Mouse (Mus musculus): ENCODE data around the gene Apoa4. TPM values are rescaled to one million over a fixed set of nuclear protein-coding genes. Genes with fewer than 3 reads are reported as not detected.

The Apoa4 gene
- not detected in 2 replicates for total RNA-seq (2015; ENCODE audit: low replicate concordance)
- not detected in 2 replicates for total RNA-seq (2017; ENCODE audit: low replicate concordance)

GRCm38 (mm10) chr9:46240526-46241153, at the start of gene Apoa4:
TSS of gene Apoa4 (plus strand) at chr9:46240696.
- no peak for ATAC-seq (replicated peaks; ENCODE audit: low FRiP score, poor library complexity, severe bottlenecking)

DNA sequence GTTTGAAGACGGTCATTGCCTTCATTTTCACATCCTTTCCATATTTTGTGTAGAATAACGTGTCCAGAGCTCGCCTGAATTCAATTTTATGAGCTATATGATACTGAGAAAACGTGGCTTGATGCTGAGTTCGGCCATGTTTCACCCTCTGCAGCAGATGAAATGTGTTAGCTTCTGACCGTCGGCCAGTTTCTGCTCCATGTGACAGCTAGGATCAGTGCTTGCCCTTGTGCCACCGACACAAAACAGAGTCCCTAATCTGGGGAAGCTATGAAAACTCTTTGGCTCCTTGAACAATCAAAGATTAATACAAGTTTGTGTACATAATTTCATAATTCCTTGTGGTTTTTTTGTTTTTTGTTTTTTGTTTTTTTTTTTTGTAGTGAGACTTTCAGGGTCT, 49.3 kb upstream of the Apoa4 start:
- no peak for ATAC-seq (replicated peaks; ENCODE audit: low FRiP score, poor library complexity, severe bottlenecking)

- no peak for ATAC-seq (replicated peaks; ENCODE audit: low FRiP score, poor library complexity, severe bottlenecking)
Measured at GRCm38 (mm10) chr9:46191644-46192043, 48.9 kb upstream of the Apoa4 start.

DNA sequence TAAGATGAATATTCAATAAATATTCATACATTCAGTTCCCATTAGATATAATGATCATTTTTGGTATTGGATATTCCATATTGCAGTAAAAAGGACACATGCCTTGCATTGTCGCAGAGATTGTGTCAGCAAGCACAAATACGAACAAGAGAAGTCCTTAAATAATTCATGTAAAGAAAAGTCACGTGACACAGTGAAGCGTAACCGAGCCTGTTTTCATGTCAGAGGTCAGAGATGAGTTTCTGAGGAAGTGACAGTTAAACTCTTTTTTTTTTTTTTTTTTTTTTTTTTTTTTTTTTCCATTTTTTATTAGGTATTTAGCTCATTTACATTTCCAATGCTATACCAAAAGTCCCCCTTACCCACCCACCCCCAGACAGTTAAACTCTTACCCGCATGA, 47.9 kb upstream of the Apoa4 start:
- ATAC-seq (replicated peaks; ENCODE audit: low FRiP score, poor library complexity, severe bottlenecking): no peak

- no peak for ATAC-seq (replicated peaks; ENCODE audit: low FRiP score, poor library complexity, severe bottlenecking)
Measured at GRCm38 (mm10) chr9:46194809-46195208, 45.7 kb upstream of the Apoa4 start.

DNA sequence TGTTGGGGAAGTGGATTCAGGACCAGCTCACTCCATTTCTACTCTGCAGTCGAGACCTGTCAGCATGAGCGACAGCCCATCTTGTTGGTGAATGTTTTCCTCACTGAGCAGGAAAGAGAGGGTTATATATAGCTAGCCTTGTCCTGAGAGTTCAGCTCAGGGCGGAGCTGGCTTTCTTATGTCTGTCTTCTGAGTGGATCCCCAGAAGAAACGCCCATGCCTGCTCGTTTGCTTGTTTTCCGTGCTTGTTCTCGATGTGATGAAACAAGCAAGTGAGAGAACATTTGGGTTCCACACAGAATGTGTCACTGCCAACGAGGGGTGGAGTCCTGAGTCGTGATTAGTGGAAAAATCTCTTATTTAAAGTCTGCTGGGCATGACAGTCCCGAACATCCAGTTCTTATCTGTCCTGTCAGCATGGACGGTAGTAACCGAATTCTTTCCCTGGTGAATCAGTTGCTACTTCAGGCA, 43.8 kb upstream of the Apoa4 start:
- ATAC-seq (replicated peaks; ENCODE audit: low FRiP score, poor library complexity, severe bottlenecking): no peak

GRCm38 (mm10) chr9:46198461-46198860, 42.0 kb upstream of the Apoa4 start:
- no peak for ATAC-seq (replicated peaks; ENCODE audit: low FRiP score, poor library complexity, severe bottlenecking)

GRCm38 (mm10) chr9:46198936-46199335, 41.6 kb upstream of the Apoa4 start:
- ATAC-seq (replicated peaks; ENCODE audit: low FRiP score, poor library complexity, severe bottlenecking): no peak

- ATAC-seq (replicated peaks; ENCODE audit: low FRiP score, poor library complexity, severe bottlenecking): no peak
Measured at GRCm38 (mm10) chr9:46199609-46200008, 40.9 kb upstream of the Apoa4 start.

DNA sequence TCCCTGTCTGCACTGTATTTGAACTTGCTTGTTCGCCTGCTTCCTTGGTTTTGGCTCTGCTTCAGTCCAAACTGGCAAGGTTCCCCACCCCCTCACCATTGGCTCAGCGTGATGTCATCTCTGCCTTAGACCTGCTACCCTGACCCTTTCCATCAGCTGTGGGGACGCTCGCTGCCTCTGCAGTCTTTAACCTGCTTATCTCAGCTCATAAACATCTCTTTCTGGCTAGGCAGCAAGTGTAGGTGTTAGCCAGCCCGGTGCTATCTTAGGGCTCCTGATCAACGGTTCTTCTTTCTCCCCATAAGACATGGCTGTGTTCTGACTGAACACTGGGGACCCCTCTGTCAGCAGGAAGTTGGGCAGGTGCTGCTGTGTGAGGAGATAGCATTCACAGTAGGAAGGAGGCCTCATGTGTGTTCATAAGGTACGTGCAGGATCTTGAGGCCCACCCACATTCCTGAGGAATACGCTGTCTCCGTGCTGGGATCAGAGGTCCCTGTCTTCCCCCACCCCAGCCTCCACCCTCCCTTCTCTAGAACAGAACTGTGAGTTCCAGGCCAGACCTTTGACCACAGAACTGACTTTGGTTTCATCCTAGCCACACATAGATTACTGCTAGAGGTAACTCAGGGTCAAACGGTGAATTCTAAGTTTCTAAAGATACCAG, 33.5 kb upstream of the Apoa4 start:
- no peak for ATAC-seq (replicated peaks; ENCODE audit: low FRiP score, poor library complexity, severe bottlenecking)

DNA sequence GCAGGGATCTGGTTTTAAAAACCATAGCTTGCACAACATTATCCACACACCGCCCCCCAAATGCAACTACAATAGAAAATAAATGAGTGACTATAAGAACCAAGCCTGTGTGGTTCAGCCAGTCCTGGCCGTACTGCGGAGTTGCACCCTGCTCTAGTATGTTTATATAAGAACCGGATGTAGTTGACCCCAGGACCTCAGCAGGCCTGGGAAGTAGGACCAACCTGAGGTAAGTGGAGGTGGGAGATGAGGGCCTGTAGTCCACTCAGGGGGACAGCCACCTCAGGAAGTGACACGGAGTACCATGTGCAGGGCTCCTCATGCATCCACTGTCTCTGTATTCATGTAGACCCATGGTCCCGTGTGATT, 33.0 kb upstream of the Apoa4 start:
- ATAC-seq (replicated peaks; ENCODE audit: low FRiP score, poor library complexity, severe bottlenecking): no peak

DNA sequence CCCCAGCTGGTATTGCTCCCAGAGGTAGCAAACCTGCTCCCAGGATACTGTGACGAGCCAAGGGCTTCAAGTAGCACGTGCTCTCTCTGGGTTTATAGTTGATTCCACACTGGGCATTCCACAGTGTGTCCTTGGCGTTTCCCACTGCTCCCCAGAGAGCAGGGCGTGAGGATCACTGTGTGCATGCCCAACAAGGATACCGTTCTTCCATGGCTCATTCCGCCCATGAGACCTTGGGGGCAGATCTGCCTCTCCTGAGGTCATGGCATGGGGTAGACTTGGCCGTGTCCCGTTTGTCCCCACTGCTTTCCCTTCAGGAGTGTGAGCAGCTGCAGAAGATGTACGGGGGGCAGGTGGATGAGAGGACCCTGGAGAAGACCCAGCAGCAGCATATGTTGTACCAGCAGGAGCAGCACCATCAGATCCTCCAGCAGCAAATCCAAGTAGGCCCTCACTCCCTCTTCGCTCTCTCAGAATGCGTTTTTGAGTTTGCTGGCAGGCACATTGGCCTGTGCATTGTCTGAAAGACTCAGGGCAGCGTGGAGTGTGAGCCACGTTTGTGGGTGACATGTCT, 32.0 kb upstream of the Apoa4 start:
- no peak for ATAC-seq (replicated peaks; ENCODE audit: low FRiP score, poor library complexity, severe bottlenecking)

DNA sequence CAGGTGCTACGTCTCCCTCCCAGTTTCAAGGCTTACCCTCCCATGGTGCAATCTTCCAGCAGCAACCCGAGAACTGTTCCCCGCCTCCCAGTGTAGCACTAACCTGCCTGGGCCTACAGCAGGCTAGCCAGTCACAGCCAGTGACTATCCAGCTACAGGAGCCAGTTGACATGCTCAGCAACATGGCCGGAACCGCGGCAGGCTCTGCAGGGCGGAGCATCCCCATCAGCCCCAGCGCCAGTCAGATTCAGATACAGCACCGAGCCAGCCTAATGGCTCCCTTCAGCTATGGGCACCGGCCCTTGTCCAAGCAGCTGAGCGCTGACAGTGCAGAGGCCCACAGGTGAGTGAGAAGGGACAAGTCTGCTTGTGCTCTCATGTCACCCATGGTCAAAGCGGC, 30.0 kb upstream of the Apoa4 start:
- no peak for ATAC-seq (replicated peaks; ENCODE audit: low FRiP score, poor library complexity, severe bottlenecking)

- ATAC-seq (replicated peaks; ENCODE audit: low FRiP score, poor library complexity, severe bottlenecking): no peak
Measured at GRCm38 (mm10) chr9:46214276-46214675, 26.2 kb upstream of the Apoa4 start.

- ATAC-seq (replicated peaks; ENCODE audit: low FRiP score, poor library complexity, severe bottlenecking): no peak
Measured at GRCm38 (mm10) chr9:46214946-46215337, 25.6 kb upstream of the Apoa4 start.

GRCm38 (mm10) chr9:46215338-46216322, 24.9 kb upstream of the Apoa4 start:
- no peak for ATAC-seq (replicated peaks; ENCODE audit: low FRiP score, poor library complexity, severe bottlenecking)

- no peak for ATAC-seq (replicated peaks; ENCODE audit: low FRiP score, poor library complexity, severe bottlenecking)
Measured at GRCm38 (mm10) chr9:46216744-46217470, 23.6 kb upstream of the Apoa4 start.

DNA sequence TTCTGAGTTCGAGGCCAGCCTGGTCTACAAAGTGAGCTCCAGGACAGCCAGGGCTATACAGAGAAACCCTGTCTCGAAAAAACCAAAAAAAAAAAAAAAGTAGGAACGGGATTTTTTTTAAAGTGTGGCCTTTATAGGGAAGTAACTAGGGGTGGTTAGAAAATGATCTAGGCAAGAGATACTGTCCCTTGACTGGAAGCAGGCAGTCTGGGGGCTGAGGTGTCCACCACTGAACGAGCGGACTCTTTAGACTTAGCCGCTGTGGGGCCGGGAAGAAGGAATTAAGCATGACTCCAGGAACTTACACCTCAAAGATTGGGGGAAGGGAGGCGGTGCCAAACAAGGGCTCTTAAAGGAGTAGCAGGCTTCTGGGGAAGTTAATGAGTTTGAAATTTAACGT, 22.3 kb upstream of the Apoa4 start:
- no peak for ATAC-seq (replicated peaks; ENCODE audit: low FRiP score, poor library complexity, severe bottlenecking)

DNA sequence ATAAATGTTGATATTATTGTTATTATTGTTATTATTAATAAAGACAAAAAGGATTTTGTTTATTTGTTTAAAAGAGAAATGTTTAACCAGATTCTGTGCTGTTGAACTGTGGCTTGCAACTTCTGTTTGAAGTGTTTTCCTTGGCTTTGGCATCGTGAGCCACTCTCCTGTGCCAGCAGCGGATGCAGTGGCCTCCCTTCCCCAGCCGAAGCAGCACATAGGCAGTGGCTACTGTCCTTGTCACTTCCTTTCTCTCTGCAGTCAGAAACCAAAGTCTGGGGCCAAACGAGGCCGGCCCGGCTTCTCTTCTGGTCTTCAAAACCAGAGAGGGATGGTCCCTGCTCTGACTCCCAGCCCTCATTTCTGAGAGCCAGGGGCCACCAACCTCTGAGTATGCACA, 17.4 kb upstream of the Apoa4 start:
- ATAC-seq (replicated peaks; ENCODE audit: low FRiP score, poor library complexity, severe bottlenecking): no peak

GRCm38 (mm10) chr9:46224101-46224500, 16.4 kb upstream of the Apoa4 start:
- ATAC-seq (replicated peaks; ENCODE audit: low FRiP score, poor library complexity, severe bottlenecking): no peak

Data from erythroblast, adult 5-6 weeks (primary cell).